Mouse (Mus musculus) brain, embryonic 14.5 days (tissue): ENCODE results near the gene Ebpl. TPM values are rescaled to one million over a fixed set of nuclear protein-coding genes. Genes with fewer than 3 reads are reported as not detected.

Experiments used
- DNase-seq: peaks from one replicate; pipeline ENCODE4 v3.0.0-alpha.2; 2011; ENCODE audit warnings: low read depth
- CTCF ChIP-seq: fragments of 200-500 bp; IDR thresholded peaks from 2 replicates; pipeline ENCODE4 v1.5.1; 2012; ENCODE audit warnings: inconsistent platforms, mild to moderate bottlenecking, moderate library complexity, borderline replicate concordance; ENCODE audit not compliant: insufficient read depth, insufficient read length; ENCODE audit errors: extremely low read depth
- POLR2A ChIP-seq: fragments of 200-500 bp; IDR thresholded peaks from 2 replicates; pipeline ENCODE4 v1.6.1; 2012; ENCODE audit warnings: mild to moderate bottlenecking, inconsistent platforms, borderline replicate concordance; ENCODE audit not compliant: poor library complexity, insufficient read depth, insufficient read length, severe bottlenecking; ENCODE audit errors: extremely low read depth
- polyA plus RNA-seq: library from polyadenylated mRNA; depleted of rRNA; stranded (reverse); fragments of >200 nt; gene quantifications from 2 replicates; pipeline ENCODE4 v1.2.3, GENCODE M21; 2012; rRNA removed

Gene Ebpl
- polyA plus RNA-seq, 1 experiment, result 4.2 TPM

GRCm38 (mm10) chr14:61293884-61294737 is 66.1 kb downstream of the Ebpl start:
- peak; percentile 79 for DNase-seq
- TF ChIP-seq POLR2A, result no peak
- TF ChIP-seq CTCF, result peak; percentile 61

DNA sequence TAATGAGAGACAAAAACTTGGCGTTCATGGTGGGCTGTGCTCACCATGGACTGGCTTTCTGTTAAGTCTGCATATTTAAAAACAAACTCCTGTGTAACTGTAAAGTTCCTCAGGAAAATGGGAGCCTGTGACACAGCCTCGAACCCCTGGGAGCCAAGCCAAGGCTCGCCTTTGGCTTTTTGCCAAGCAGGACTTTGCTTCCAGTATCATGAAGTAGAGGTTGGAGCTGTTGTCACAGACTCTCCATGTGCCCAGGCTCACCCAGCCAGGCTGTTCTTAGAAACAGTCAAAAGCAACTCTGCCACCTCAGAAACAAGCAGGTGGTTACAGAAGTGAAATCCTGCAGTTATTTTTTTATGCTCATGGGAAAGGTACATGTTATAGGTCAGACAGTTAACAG is 69.6 kb downstream of the Ebpl start:
- peak; percentile 60 for DNase-seq
- TF ChIP-seq POLR2A (no peak), CTCF (no peak)

- no peak for DNase-seq
- TF ChIP-seq CTCF (no peak), POLR2A (no peak)
These were observed 71.5 kb downstream of the Ebpl start for GRCm38 (mm10) chr14:61288606-61289286.

Other genes starting within 250 kb of the Ebpl start
- 10.4 and 12.1 TPM in 2 replicates for gene Sacs, start 222.0 kb downstream of the Ebpl start, polyA plus RNA-seq
- 0.07 and 0.10 TPM in 2 replicates for gene Sgcg, start 101.9 kb downstream of the Ebpl start, polyA plus RNA-seq
- gene Arl11, start 50.7 kb downstream of the Ebpl start, polyA plus RNA-seq, result 0.40 and 0.42 TPM in 2 replicates
- 48.4 and 56.8 TPM in 2 replicates for gene Kpna3, start 79.4 kb upstream of the Ebpl start, polyA plus RNA-seq
- 19.7 and 20.0 TPM in 2 replicates for gene Spryd7, start 196.4 kb upstream of the Ebpl start, polyA plus RNA-seq
- gene Trim13, start 237.8 kb upstream of the Ebpl start, polyA plus RNA-seq, result 27.7 and 32.6 TPM in 2 replicates
- gene Kcnrg, start 247.0 kb upstream of the Ebpl start, polyA plus RNA-seq, result 2.1 and 2.6 TPM in 2 replicates